Mouse (Mus musculus) hematopoietic stem cell, adult 5-6 weeks (primary cell): Measurements from ENCODE around the gene Gnat3. TPM values are rescaled to one million over a fixed set of nuclear protein-coding genes. Genes with fewer than 3 reads are reported as not detected.

Experiments used
- total RNA-seq: library from RNA; stranded (forward); fragments of 172-1452, 232-1000 nt; gene quantifications from 2 replicates; pipeline ENCODE4 v1.2.3, GENCODE M21; 2017

Gene Gnat3
- total RNA-seq, 1 experiment from 2014 or later: not detected

Other genes starting within 250 kb of the Gnat3 start
- gene Cd36, start 73.7 kb upstream of the Gnat3 start, total RNA-seq: 2.2 and 3.9 TPM in 2 replicates